Mouse (Mus musculus) induced T-regulatory cell, adult 2 months (primary cell): ENCODE measurements around the gene Gucd1.
A peak's percentile ranks its signal among the peaks of the same experiment; 100 is the strongest.
"Not testable (repeated sequence)": the region's sequence is repeated elsewhere in the genome, so short reads cannot be mapped to it uniquely, and the experiment has no call there.

Experiments
- DNase-seq: peaks from one replicate; pipeline ENCODE4 v3.0.0-alpha.2; 2012; ENCODE audit warnings: low read depth

The Gucd1 gene

DNA sequence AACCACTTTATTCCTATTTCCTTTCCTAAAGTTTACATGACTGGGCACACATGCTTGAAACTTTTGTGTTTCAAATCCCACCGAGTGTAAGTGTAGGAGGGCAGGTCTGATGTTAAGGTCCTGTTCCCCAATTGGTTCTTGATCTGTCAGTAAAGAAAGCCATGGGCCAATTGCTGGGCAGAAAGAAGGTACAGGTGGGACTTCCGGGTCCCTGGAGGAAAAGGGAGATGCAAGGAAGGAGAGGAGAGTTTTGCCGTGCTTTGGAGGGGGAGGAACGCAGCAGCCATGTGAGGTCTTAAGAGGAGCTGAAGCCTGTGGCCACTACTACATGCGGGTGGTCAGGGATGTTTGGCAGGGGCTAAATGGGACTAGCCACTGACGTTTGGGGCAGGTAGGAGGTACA, 152.5 kb downstream of the Gucd1 start:
- peak; percentile 70 for DNase-seq

DNA sequence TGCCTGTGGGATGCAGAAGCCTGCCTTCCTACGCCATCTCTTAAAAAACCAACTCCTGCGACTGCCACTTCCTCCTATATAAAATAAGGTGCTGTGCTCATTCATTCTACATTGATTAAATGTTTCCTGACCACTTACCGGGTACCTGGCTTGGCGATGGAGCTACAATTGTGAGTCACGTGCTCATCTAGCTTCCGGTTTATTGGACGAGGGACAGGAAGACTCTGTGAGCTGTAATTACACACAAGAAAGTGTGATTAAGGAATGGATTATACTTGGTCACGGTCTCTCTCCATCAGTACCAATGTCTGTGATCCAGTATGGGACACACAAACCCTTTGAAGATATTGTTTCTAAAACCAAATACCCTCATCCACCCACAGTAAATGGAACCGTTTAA, 153.0 kb downstream of the Gucd1 start:
- no peak for DNase-seq

DNA sequence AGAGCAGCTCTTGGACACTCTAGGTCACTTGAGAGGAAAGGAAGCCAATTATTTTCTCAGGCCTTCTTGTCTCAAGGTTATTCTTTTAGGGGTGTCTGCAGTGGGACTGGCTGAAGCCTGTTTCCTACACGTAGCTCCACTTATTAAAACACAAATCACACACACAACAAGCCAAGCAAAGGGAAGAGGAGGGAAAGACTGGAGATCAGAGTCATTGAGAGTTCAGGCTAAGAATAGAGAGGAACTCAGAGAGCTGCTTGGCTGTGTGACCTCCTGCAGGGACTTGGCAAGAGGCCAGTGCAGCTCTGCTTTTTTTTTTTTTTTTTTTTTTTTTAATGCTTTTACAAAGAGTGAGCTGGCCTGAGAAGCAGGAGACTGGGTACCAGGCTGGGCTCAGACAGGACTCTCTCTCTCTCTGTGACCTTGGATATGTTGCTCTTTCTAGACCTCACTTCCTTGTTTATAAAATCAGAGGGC, 153.5 kb downstream of the Gucd1 start:
- not testable (repeated sequence) for DNase-seq

DNA sequence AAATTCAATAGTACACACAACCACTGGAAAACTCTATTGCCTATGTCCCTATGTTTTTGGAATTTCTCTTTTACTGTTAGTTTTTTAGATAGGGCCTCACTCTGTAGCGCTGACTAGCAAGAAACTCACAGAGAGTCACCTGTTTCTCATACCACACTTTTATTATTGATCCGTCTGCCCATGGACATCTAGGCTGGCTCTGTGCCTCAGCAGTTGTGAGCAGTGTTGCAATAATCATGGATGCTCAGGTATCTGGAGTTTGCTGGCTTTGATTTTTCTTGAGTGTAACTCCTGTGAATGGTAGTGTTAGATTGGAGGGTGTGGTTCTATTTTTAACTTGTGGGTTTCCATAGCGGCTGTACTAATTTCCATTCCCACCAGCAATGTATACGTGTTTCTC, 162.4 kb downstream of the Gucd1 start:
- DNase-seq, result no peak

GRCm38 (mm10) chr10:75353838-75354241, 163.9 kb downstream of the Gucd1 start:
- DNase-seq, result not testable (repeated sequence)

GRCm38 (mm10) chr10:75352541-75352940, 165.2 kb downstream of the Gucd1 start:
- no peak for DNase-seq

DNA sequence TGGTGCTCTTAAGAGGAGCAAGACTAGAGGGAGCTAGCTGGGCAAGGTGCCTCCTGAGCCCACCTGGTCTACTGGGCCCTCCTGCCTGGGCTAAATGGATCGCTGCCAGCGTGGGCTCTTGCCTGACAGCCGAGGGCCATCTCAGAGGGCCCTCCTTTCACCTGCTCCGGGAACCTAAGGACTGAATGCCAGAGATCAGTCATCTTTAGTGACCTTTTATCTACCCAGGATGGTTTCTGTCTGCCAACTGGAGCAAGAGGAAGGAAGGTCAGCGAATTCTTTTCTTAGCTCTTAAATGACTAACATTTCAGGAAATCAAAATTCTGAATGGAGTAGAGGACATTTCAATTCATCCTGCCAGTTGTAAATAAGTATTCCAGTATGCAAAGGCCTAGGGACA, 167.2 kb downstream of the Gucd1 start:
- DNase-seq, result no peak

DNA sequence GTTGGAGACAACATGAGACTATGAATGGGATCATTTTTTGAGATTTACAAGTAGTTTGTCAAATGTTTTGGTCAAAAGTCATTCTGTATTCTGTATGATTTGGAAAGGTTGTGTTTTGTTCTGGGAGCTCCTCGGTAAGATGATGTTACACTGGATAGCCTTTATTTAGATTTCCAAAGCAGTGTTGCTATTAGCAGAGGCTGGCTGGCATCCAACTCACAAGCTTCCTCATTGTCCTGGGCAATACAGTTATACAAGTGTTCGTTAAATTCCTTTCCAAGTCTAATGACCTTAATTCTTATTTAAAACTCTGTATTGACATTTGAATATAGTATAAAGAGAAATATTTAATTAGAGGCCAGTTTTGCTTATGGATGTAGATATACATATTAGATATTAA, 172.5 kb downstream of the Gucd1 start:
- no peak for DNase-seq

GRCm38 (mm10) chr10:75344563-75344962, 173.2 kb downstream of the Gucd1 start:
- DNase-seq, result not testable (repeated sequence)

- no peak for DNase-seq
Measured at GRCm38 (mm10) chr10:75341936-75342335, 175.8 kb downstream of the Gucd1 start.

DNA sequence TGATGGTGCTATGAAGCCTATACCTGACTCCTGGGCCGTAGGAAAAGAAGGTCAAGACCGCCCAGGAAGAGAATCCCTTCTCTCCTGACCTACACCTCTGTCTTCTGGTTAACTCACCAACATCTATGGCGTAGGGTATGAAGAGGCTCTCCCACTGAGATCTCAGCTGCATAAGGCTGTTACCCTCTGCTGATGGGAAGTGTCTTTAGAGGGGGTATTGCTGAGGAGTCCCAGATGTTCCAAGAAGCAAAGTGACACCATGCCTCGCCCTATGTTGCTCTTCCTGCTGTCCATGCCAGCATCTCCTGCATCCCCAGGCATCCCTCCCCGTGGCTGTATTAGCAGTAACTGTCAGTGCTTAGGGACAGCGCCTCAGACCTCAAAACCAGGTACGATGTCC, 178.4 kb downstream of the Gucd1 start:
- no peak for DNase-seq

GRCm38 (mm10) chr10:75338852-75339251, 178.9 kb downstream of the Gucd1 start:
- no peak for DNase-seq

DNA sequence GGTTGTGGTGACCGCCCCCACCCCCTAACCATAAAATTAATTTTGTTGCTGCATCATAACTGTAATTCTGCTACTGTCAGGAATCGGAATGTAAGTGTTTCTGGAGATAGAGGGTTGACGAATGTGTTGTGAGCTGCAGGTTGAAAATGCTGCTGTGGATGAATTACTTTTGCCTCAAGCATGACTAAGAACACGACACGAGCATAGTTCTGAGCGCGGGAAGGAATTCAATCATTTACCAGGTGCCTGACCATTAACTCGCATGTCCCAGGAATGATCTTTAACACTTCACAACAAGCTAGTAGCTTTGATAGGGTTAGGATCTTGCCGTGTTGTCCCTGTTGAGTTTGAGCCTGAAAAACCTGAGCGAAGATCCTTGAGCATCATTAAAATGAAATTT, 180.5 kb downstream of the Gucd1 start:
- no peak for DNase-seq

- no peak for DNase-seq
Measured at GRCm38 (mm10) chr10:75335075-75335474, 182.7 kb downstream of the Gucd1 start.

DNA sequence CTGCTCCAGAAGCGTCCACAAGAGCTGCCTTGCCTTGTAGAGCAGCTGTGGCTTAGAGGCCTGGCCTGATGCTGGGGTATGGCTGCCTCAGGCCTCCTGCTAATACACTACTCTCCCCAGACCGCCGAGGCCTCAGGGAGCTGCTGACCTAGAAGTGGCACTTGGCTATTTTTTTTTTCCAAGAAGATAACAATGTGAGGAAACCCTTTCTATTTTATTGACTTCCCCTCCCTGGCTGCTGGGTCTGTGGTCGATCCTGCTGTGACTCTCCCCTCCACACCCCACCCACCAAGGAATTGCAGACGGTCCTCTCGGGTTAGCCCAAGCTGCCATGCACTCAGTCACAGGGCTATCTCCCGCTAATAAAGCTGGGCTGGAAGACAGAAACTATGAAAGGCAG, 183.6 kb downstream of the Gucd1 start:
- DNase-seq, result no peak

DNA sequence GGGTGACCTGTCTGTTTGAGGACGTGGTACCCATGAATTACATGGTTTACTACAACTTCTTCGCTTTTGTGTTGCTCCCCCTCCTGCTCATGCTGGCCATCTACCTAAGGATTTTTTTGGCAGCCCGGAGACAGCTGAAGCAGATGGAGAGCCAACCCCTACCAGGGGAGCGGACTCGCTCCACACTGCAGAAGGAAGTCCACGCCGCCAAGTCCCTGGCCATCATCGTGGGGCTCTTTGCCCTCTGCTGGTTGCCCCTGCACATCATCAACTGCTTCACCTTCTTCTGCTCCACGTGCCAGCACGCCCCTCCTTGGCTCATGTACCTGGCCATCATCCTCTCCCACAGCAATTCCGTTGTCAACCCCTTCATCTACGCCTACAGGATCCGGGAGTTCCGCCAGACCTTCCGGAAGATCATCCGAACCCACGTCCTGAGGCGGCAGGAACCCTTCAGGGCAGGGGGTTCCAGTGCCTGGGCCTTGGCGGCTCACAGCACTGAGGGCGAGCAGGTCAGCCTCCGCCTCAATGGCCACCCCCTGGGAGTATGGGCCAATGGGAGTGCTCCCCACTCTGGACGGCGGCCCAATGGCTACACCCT, 184.5 kb downstream of the Gucd1 start:
- DNase-seq, result no peak

- no peak for DNase-seq
Measured at GRCm38 (mm10) chr10:75332268-75332667, 185.5 kb downstream of the Gucd1 start.

GRCm38 (mm10) chr10:75328201-75328704, 189.5 kb downstream of the Gucd1 start:
- DNase-seq, result no peak

GRCm38 (mm10) chr10:75327081-75327480, 190.7 kb downstream of the Gucd1 start:
- no peak for DNase-seq

- DNase-seq, result peak; percentile 88
Measured at GRCm38 (mm10) chr10:75326553-75326952, 191.2 kb downstream of the Gucd1 start.

DNA sequence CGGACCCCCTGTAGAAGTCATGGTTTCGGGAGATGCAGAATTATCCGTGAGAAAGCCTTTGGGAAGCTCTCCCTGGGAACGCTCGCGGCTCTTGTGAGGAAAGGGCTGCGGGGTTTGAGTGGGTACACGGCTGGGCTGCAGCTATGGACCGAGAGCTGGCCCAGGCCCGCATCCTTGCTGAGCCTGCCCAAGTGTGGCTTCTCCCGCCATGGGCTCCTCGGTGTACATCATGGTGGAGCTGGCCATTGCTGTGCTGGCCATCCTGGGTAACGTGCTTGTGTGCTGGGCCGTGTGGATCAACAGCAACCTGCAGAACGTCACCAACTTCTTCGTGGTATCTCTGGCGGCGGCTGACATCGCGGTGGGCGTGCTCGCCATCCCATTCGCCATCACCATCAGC, 192.0 kb downstream of the Gucd1 start:
- DNase-seq, result no peak

DNA sequence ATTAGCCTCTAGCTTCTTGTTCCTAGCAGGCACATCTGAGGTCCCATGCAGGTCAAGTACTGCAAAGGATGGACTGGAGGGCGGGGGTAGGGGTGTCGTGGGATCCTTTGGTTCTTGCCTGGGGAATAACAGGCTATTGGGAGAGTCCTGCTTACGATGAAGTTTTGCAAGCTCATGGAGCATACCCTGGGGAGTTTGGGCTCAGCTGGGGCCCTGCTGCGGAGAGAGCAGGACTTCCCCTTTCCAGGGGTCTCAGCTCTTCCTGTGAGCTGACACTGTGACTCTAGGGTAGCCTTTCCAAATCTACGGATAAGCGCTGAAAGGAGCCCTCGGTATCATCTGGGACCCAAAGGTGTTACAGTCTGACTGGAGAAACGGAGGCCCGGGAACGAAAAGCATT, 193.4 kb downstream of the Gucd1 start:
- no peak for DNase-seq

DNA sequence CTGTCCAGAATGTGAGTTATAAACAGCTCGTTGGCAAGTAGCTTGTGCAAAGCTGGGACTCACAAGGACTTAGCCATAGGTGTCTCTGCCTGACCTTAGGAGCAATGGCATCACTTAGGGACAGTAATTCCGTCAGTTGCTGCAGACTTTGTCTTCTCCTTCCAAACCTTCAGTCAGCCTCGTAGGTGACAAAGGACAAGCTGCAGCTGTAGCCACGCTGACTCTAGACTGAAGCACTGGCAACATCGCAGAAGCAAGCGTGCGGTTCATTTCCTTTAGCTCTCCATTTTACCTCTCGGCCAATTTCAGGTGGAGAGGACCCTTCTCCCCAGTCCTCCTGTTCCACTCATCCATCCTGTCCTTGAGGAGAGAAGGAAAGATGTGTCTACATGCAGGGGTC, 193.8 kb downstream of the Gucd1 start:
- DNase-seq, result no peak

GRCm38 (mm10) chr10:75322966-75323365, 194.8 kb downstream of the Gucd1 start:
- no peak for DNase-seq
